ENCODE assay signal across 8 mouse cellular contexts in the genomic region with DNA sequence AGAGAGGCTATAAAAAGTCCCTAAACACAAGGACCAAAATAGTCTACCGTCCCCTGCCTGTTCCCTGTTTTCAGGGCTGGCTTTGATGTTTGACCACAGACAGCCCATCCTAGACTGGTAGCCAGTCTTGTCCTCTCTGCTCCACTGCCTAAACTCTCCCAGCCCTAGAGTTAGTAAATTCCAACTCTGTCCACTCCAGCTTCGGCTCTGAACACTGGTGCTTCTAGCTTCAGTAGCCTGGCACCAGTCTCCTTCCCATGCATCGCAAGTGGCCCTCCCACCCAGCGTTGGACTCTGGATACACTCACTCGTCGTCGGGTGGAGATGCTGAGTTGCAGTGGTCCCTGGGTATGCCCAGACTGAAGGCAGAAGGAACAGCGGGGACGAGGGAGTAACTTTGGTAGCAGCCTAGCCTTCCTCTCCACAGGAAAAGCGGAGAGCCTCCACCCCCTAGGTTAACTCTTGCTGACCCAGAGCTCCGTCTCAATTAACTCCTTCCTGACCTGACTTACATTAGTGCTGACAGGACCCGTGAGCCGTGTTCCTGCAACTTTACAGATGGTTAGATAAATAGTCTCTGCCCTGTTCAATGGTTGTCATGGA. TPM values are rescaled to one million over a fixed set of nuclear protein-coding genes. Genes with fewer than 3 reads are reported as not detected.
DNase-seq lines count a peak whose midpoint lies in the region; ATAC-seq lines count a peak whose summit lies in the region.
"Had no signal": no experiment of that assay in that cellular context is flagged by ENCODE, and none has a peak within 500 bp of the region (broad histone marks: within the 10 kb centered on the region; RNA-seq: fewer than 3 reads in every experiment).

A gene (minus strand): TSS at position 385 of the 603 bp plus-strand sequence.

- 2% methylated on average over 13 of the region's 13 CpGs for WGBS in embryonic facial prominence, embryonic 13.5 days
- 1% methylated on average over 13 of the region's 13 CpGs for WGBS in hindbrain, embryonic 14.5 days
- 2% methylated on average over 13 of the region's 13 CpGs for WGBS in lung, embryonic 15.5 days

- H3K4me2 ChIP-seq in embryonic facial prominence, embryonic 13.5 days, result peak within 1 kb of the TSS; percentile 95
- peak within 1 kb of the TSS; percentile 88; the same call in 1 of the 2 replicates for H3K4me2 ChIP-seq in hindbrain, embryonic 14.5 days (replicated peaks)
- peak within 1 kb of the TSS; percentile 95 for H3K4me2 ChIP-seq in lung, embryonic 15.5 days

- no peaks in the 10 kb centered on the region for H3K9me3 ChIP-seq in embryonic facial prominence, embryonic 13.5 days
- no peaks in the 10 kb centered on the region for H3K9me3 ChIP-seq in hindbrain, embryonic 14.5 days (ENCODE audit: control insufficient read depth, low read length)
- H3K9me3 ChIP-seq in lung, embryonic 15.5 days, result no peaks in the 10 kb centered on the region

- H3K27me3 ChIP-seq in embryonic facial prominence, embryonic 13.5 days, result peaks cover 81% of the 10 kb centered on the region
- peaks cover 70% of the 10 kb centered on the region for H3K27me3 ChIP-seq in hindbrain, embryonic 14.5 days (ENCODE audit: control insufficient read depth, insufficient read depth, low read length)
- H3K27me3 ChIP-seq in lung, embryonic 15.5 days, result peaks cover 58% of the 10 kb centered on the region

- peak within 1 kb of the TSS; percentile 94 for H3K27ac ChIP-seq in brown adipose tissue, adult 24 weeks (replicated peaks; ENCODE audit: low read depth, low read length)
- H3K27ac ChIP-seq in embryonic facial prominence, embryonic 13.5 days, result peak within 1 kb of the TSS; percentile 30; the same call in 1 of the 2 replicates
- no peak within 1 kb of the TSS for H3K27ac ChIP-seq in hindbrain, embryonic 14.5 days
- H3K27ac ChIP-seq in lung, embryonic 15.5 days, result peak within 1 kb of the TSS; percentile 38
- H3K27ac ChIP-seq: macrophage had no signal

- no peak for DNase-seq in hindbrain, embryonic 14.5 days (ENCODE audit: low spot score)
- DNase-seq in Muller cell, postnatal 12 days (ENCODE audit: inconsistent ontology term), result no peak
- no peak for DNase-seq in cerebellum, postnatal 36 days

- H3K4me3 ChIP-seq in brown adipose tissue, adult 24 weeks (ENCODE audit: insufficient read depth, low read depth, low read length), result peak within 1 kb of the TSS; percentile 80
- H3K4me3 ChIP-seq in embryonic facial prominence, embryonic 13.5 days, result peak within 1 kb of the TSS; percentile 54
- peak within 1 kb of the TSS; percentile 61 for H3K4me3 ChIP-seq in hindbrain, embryonic 14.5 days (replicated peaks; ENCODE audit: low read length)
- H3K4me3 ChIP-seq in lung, embryonic 15.5 days, result peak within 1 kb of the TSS; percentile 45

- H3K36me3 ChIP-seq in embryonic facial prominence, embryonic 13.5 days, result no peaks in the 10 kb centered on the region
- no peaks in the 10 kb centered on the region for H3K36me3 ChIP-seq in hindbrain, embryonic 14.5 days (replicated peaks; ENCODE audit: control insufficient read depth, insufficient read depth)
- no peaks in the 10 kb centered on the region for H3K36me3 ChIP-seq in lung, embryonic 15.5 days

- H3K4me1 ChIP-seq in brown adipose tissue, adult 24 weeks (ENCODE audit: control insufficient read depth, insufficient read depth, insufficient read length, low read length), result peaks cover 5% of the 10 kb centered on the region
- H3K4me1 ChIP-seq in embryonic facial prominence, embryonic 13.5 days, result peaks cover 83% of the 10 kb centered on the region
- peaks cover 30% of the 10 kb centered on the region for H3K4me1 ChIP-seq in hindbrain, embryonic 14.5 days (replicated peaks; ENCODE audit: control insufficient read depth, insufficient read depth, low read length)
- H3K4me1 ChIP-seq in lung, embryonic 15.5 days, result peaks cover 85% of the 10 kb centered on the region

- no peak for ATAC-seq in embryonic facial prominence, embryonic 13.5 days (ENCODE audit: insufficient number of reproducible peaks, insufficient read depth, low FRiP score, low TSS enrichment, low read depth)
- no peak for ATAC-seq in hindbrain, embryonic 14.5 days (ENCODE audit: low FRiP score)
- no peak for ATAC-seq in lung, embryonic 15.5 days (ENCODE audit: borderline replicate concordance, extremely low read depth, low FRiP score, low TSS enrichment)
- no peak for ATAC-seq in inflammation-experienced regulatory T-cells, adult 6 months

- H3K9ac ChIP-seq in embryonic facial prominence, embryonic 13.5 days, result peak within 1 kb of the TSS; percentile 61
- H3K9ac ChIP-seq in hindbrain, embryonic 14.5 days, result 0 out of 2 replicates have a peak within 1 kb of the TSS, but pooled peaks have one; percentile 6
- H3K9ac ChIP-seq in lung, embryonic 15.5 days, result 0 out of 2 replicates have a peak within 1 kb of the TSS, but pooled peaks have one; percentile 17

RNA-seq across cellular contexts. Expression of the gene that starts here (rescaled TPM):
- 2.5 and 2.8 TPM in 2 replicates for polyA plus RNA-seq in brown adipose tissue, adult 24 weeks (2012; ENCODE audit: insufficient read depth, insufficient read length, missing spikeins)
- polyA plus RNA-seq in embryonic facial prominence, embryonic 13.5 days (2015; fragmentation: Nextera tagmentation; extraction: Ambion mirVana), result 3.9 and 6.4 TPM in 2 replicates
- 16.4 and 16.9 TPM in 2 replicates for polyA plus RNA-seq in hindbrain, embryonic 14.5 days (2014; fragmentation: Nextera tagmentation; extraction: Ambion mirVana)
- 11.0 and 12.5 TPM in 2 replicates for polyA plus RNA-seq in lung, embryonic 15.5 days (2015; fragmentation: Nextera tagmentation; extraction: Ambion mirVana)
- not detected for polyA plus RNA-seq in inflammation-experienced regulatory T-cells, adult 6 months (2017; shearing (Covaris generic))
- polyA plus RNA-seq: macrophage had no signal

Comparison
In these comparisons a context has a peak if more than half of its experiments do, and no peak if none do; other contexts are left out.
1. H3K9ac ChIP-seq: peak in every context shown above with its lines; median percentile 61 in embryonic facial prominence, embryonic 13.5 days; 17 in lung, embryonic 15.5 days; 6 in hindbrain, embryonic 14.5 days.